Mouse (Mus musculus) hindbrain, embryonic 13.5 days (tissue): Measurements from ENCODE around the gene 1600014C10Rik. TPM values are rescaled to one million over a fixed set of nuclear protein-coding genes. Genes with fewer than 3 reads are reported as not detected.

ENCODE experiments used
- ATAC-seq: fragments of 200-750 bp; cut with Nextera tagmentation; 2 replicates; pipeline ENCODE4 v1.8.0; 2017; ENCODE audit warnings: moderate TSS enrichment; ENCODE audit not compliant: low FRiP score
- H3K27ac ChIP-seq: fragments of 300-500 bp; sonication (generic); 2 replicates; pipeline ENCODE4 v1.5.1; 2015; ENCODE audit warnings: inconsistent platforms, mild to moderate bottlenecking, moderate library complexity
- H3K27me3 ChIP-seq: fragments of 300-500 bp; sonication (generic); 2 replicates; pipeline ENCODE4 v1.6.1; 2015; ENCODE audit warnings: mild to moderate bottlenecking, inconsistent platforms
- H3K36me3 ChIP-seq: fragments of 300-500 bp; sonication (generic); 2 replicates; pipeline ENCODE4 v1.6.1; 2015; ENCODE audit warnings: mild to moderate bottlenecking, inconsistent platforms
- H3K4me1 ChIP-seq: fragments of 300-500 bp; sonication (generic); replicated peaks from 2 replicates; pipeline ENCODE4 v1.6.1; 2015; ENCODE audit warnings: inconsistent platforms
- H3K4me2 ChIP-seq: fragments of 300-500 bp; sonication (generic); 2 replicates; pipeline ENCODE4 v1.6.1; 2015; ENCODE audit warnings: inconsistent platforms, mild to moderate bottlenecking, moderate library complexity
- H3K4me3 ChIP-seq: fragments of 300-500 bp; sonication (generic); 2 replicates; pipeline ENCODE4 v1.5.1; 2015; ENCODE audit warnings: mild to moderate bottlenecking, inconsistent platforms
- H3K9ac ChIP-seq: fragments of 300-500 bp; sonication (generic); 2 replicates; pipeline ENCODE4 v1.6.1; 2015; ENCODE audit warnings: mild to moderate bottlenecking, inconsistent platforms
- H3K9me3 ChIP-seq: fragments of 300-500 bp; sonication (generic); 2 replicates; pipeline ENCODE4 v1.6.1; 2016; ENCODE audit warnings: inconsistent platforms
- WGBS: fragments of 180-500 bp; shearing (Covaris S2); methylation state at CpG from one replicate; pipeline ENCODE4 v1.1.7; 2015; 5-methylcytosine and 5-hydroxymethylcytosine counted together
- polyA plus RNA-seq: library from polyadenylated mRNA; unstranded; fragments of >200 nt; fragmentation: Nextera tagmentation; extraction: Ambion mirVana; gene quantifications from 2 replicates; pipeline ENCODE4 v1.2.1, GENCODE M21; 2015

The 1600014C10Rik gene
- polyA plus RNA-seq, 1 experiment from 2014 or later: 26.1 TPM

DNA sequence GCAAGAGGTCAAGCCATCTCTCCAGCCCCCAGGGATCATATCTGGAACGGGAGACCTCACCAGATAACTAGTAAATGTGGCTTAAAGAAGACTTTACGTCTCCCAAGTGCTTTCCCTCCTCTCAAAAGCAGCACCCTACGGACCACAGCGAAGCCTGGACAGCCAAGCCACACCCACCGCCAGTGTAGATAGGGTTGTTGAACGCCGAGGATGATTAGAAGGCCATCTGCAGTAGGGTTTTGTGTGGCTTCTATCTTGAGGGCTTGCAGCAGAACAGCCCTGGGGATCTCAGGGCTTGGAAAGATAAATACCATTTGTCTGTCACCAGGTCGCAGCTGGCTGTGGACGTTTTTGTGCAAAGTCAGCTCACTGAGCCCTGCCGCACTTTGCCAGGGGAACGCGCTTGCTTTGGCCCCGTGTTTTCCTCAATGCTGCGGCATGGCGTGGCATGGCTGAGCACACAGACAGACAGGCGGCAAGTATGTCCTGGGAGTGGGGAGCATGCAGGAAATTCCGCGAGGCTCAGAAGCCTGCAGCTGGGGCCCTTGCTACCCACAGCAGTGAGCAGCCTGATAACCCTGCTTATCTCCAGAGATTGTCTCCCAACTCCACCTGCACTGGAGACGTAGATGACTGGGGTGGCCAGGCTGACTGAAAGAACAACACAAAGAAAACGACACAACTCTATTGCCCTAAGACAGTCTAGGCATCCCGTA lies 15.9 kb upstream of the 1600014C10Rik start:
- Histone ChIP-seq H3K36me3 (no peaks in the 10 kb centered on the region), H3K9ac (no peak overlapping the region; the same call in 1 of the 2 replicates), H3K4me3 (no peak overlapping the region), H3K4me2 (peak overlapping the region; percentile 34), H3K27me3 (no peaks in the 10 kb centered on the region), H3K9me3 (no peaks in the 10 kb centered on the region), H3K4me1 (peaks cover 6% of the 10 kb centered on the region), H3K27ac (no peak overlapping the region)
- 62% methylated on average over 21 of the region's 21 CpGs for WGBS
- ATAC-seq: 0 out of 2 replicates have a peak, but pooled peaks have one; percentile 25

DNA sequence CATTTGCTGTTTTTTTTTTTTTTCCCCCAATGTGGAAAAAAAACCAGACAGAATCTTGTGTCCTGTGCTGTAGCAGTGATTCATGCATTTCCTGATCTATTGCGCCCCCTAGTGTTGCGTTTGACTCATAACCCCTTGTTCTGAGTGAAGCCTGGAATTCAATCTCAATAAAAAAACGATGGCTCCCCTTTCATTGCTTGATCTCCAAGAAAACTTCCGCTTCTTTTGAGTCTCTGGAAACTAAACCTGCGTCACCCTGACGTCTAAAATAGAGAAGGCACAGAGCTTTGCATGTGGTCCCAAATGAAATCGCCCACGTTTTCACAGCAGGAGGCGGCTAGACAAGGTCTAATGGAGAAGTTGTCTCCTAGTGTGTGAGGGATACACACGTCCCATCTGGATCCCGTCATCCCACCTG lies 15.3 kb upstream of the 1600014C10Rik start:
- no peak overlapping the region for H3K27ac ChIP-seq

DNA sequence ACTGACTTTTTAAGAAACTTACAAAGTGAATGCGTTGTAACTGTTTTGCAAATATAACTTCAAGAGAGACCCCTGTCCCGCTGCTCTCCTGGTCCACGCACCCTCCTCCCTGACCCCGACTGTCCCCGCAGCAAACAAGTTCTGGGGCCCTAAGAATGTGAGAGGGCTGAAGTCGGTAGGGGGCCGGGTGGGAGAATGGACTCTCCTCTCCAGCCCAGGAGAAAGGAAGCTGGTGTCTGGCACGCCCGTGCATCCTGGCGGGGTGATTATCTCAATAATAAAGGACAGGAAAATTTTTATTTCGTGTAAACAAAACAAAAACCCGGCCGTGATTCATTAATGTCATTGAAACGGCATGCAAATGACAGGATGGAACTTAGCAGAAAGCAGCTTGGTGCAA lies 9.1 kb upstream of the 1600014C10Rik start:
- H3K36me3 ChIP-seq: no peaks in the 10 kb centered on the region
- no peaks in the 10 kb centered on the region for H3K9me3 ChIP-seq
- WGBS: 7% methylated on average over 14 of the region's 14 CpGs
- peak overlapping the region; percentile 56 for H3K4me2 ChIP-seq
- peaks cover 16% of the 10 kb centered on the region for H3K4me1 ChIP-seq
- no peaks in the 10 kb centered on the region for H3K27me3 ChIP-seq
- peak overlapping the region; percentile 77 for H3K9ac ChIP-seq
- peak overlapping the region; percentile 72; the same call in 1 of the 2 replicates for H3K27ac ChIP-seq
- peak overlapping the region; percentile 25 for H3K4me3 ChIP-seq
- peak; percentile 40; the same call in 1 of the 2 replicates for ATAC-seq

More for the DNA sequence above, 15.3 kb upstream of the 1600014C10Rik start:
- Histone ChIP-seq H3K9me3 (no peaks in the 10 kb centered on the region), H3K9ac (no peak overlapping the region), H3K4me1 (peaks cover 6% of the 10 kb centered on the region), H3K36me3 (no peaks in the 10 kb centered on the region), H3K27me3 (no peaks in the 10 kb centered on the region), H3K4me3 (no peak overlapping the region), H3K4me2 (no peak overlapping the region; the same call in 1 of the 2 replicates)
- ATAC-seq: no peak
- 21% methylated on average over 11 of the region's 11 CpGs for WGBS

DNA sequence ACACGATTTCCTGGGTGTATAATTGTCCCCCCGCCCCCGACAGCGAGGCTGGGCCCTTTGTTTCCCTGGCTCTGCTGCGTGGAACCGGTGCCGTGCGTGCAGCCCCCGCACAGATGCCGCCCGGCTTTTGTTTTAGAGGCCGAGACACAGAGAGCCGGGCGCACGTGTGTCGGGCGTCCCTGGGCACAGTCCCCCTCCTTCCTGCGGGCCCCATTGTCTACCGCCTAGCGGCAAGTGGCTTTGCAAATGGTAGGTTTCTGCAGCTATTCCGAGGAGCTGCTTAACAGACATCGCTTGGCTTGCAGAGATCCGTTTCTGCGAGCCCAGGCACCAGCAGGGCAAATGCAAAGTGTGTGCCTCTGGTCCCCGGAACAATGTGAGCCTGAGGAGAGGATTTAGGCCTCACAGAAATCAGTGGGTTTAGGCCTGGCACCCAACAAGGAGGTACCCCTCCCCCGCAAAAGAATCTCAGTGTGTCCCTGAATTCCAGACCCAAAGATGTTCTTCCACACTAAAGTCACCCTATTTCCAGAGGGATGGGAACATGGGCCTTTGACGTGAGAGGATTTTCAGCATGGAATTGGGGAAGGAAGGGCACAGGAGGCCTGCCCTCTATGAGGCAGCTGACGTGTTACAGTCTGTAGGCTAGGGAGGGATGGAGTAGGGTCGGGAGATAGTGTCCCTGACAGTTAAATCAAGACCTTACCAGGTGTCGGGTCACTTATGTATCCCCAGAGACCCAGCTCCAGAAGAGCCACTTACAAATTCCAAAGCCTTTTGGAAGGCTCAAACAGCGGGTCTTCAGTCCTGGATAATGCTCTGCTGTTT lies 8.5 kb upstream of the 1600014C10Rik start:
- H3K4me1 ChIP-seq: peaks cover 16% of the 10 kb centered on the region
- H3K4me3 ChIP-seq: peak overlapping the region; percentile 25
- H3K9me3 ChIP-seq: no peaks in the 10 kb centered on the region
- H3K9ac ChIP-seq: peak overlapping the region; percentile 77
- peak overlapping the region; percentile 56 for H3K4me2 ChIP-seq
- ATAC-seq: peak; percentile 72
- no peaks in the 10 kb centered on the region for H3K27me3 ChIP-seq
- H3K27ac ChIP-seq: peak overlapping the region; percentile 72
- WGBS: 8% methylated on average over 31 of the region's 31 CpGs
- no peaks in the 10 kb centered on the region for H3K36me3 ChIP-seq

DNA sequence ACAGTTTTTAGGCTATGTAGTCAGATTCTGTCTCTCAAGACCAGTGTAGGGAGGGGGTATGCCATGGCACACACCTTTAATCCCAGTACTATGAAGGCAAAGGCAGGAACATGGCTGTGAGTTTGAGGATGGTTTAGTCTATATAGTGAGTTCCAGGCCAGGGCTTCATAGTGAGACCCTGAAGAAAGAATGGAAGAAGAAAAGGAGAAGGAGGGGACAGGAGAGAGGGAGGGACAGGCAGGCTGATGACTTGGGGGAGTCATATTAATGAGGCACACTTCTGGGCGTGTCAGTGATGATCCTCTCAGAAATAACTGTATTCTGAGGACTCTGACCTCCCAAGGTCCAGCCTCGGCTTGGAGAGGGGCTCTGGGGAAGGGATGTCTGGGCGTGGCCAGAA lies 7.0 kb upstream of the 1600014C10Rik start:
- Histone ChIP-seq H3K4me2 (no peak overlapping the region), H3K36me3 (no peaks in the 10 kb centered on the region), H3K9ac (no peak overlapping the region), H3K4me3 (no peak overlapping the region), H3K9me3 (no peaks in the 10 kb centered on the region), H3K27me3 (no peaks in the 10 kb centered on the region), H3K27ac (no peak overlapping the region), H3K4me1 (peaks cover 16% of the 10 kb centered on the region)
- ATAC-seq: no peak
- WGBS: 77% methylated on average over 3 of the region's 3 CpGs

DNA sequence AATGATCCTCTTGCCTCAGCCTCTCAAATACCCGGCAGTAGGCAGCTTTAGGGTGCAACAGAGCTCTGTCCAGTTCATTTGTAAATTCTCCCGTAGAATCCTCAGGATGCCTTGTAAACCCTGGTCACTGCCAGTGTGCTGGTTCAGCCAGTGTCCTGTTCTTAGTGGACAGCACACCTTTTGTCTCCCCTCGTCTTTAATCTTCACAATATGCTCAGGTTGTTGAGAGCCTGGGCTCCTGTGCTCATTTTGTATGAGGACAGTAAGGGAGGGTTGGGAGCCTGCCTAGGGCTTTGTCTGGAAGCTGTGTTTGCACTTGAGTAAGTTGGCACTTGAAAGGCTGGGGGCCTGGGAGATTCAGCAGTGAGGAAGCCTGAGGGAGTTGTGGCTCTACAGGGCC lies 3.1 kb upstream of the 1600014C10Rik start:
- Histone ChIP-seq H3K4me1 (peaks cover 19% of the 10 kb centered on the region), H3K27ac (no peak overlapping the region), H3K9ac (no peak overlapping the region), H3K4me2 (no peak overlapping the region), H3K36me3 (no peaks in the 10 kb centered on the region), H3K9me3 (no peaks in the 10 kb centered on the region), H3K4me3 (no peak overlapping the region), H3K27me3 (no peaks in the 10 kb centered on the region)
- no peak for ATAC-seq
- WGBS: 79% methylated on average over 3 of the region's 3 CpGs

DNA sequence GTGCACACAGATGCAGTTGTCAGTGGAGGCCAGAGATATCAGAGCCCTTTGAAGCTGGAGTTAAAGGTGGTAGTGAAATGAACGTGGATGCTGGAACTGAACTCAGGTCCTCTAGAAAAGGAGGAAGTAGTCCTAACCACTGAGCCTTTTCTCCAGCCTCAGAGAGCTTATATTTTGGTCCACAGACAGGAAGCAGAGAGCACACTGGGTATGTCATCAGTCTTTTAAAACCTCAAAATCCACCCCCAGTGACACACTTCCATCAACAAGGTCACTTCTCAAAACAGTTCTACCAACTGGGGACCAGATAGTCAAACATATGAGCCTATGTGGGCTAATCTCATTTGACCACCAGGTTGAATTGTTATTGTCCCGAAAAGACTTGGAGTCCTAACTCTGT lies 1.7 kb upstream of the 1600014C10Rik start:
- 89% methylated on average over 2 of the region's 2 CpGs for WGBS
- ATAC-seq: no peak

DNA sequence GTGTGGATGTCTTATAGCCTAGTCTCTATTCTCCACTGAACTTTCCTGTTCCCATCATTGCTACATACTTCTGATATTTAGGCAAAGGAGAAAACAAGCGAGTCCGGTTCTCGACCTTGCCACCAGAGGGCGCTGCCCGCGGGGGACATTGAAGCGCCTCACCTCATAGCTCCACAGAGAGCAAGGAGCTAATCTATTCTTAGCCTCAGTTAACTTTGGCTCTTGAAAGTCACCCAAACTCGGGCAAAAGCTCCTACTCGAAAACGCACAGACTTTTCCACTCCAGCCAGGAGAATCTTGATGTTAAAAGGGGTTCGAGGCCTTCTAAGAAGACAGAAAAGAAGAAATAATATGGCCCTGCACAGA lies 438 bp upstream of the 1600014C10Rik start:
- Histone ChIP-seq H3K36me3 (no peaks in the 10 kb centered on the region), H3K9me3 (no peaks in the 10 kb centered on the region), H3K27ac (0 out of 2 replicates have a peak overlapping the region, but pooled peaks have one; percentile 48), H3K4me2 (peak overlapping the region; percentile 89), H3K9ac (no peak overlapping the region), H3K27me3 (no peaks in the 10 kb centered on the region), H3K4me3 (peak overlapping the region; percentile 63; the same call in 1 of the 2 replicates), H3K4me1 (peaks cover 18% of the 10 kb centered on the region)
- no peak for ATAC-seq
- WGBS: 2% methylated on average over 11 of the region's 11 CpGs

More for the DNA sequence above, 1.7 kb upstream of the 1600014C10Rik start:
- H3K36me3 ChIP-seq: no peaks in the 10 kb centered on the region
- H3K9me3 ChIP-seq: no peaks in the 10 kb centered on the region
- no peak overlapping the region for H3K4me2 ChIP-seq
- no peak overlapping the region for H3K4me3 ChIP-seq
- peaks cover 18% of the 10 kb centered on the region for H3K4me1 ChIP-seq
- no peaks in the 10 kb centered on the region for H3K27me3 ChIP-seq
- no peak overlapping the region for H3K27ac ChIP-seq
- H3K9ac ChIP-seq: no peak overlapping the region

DNA sequence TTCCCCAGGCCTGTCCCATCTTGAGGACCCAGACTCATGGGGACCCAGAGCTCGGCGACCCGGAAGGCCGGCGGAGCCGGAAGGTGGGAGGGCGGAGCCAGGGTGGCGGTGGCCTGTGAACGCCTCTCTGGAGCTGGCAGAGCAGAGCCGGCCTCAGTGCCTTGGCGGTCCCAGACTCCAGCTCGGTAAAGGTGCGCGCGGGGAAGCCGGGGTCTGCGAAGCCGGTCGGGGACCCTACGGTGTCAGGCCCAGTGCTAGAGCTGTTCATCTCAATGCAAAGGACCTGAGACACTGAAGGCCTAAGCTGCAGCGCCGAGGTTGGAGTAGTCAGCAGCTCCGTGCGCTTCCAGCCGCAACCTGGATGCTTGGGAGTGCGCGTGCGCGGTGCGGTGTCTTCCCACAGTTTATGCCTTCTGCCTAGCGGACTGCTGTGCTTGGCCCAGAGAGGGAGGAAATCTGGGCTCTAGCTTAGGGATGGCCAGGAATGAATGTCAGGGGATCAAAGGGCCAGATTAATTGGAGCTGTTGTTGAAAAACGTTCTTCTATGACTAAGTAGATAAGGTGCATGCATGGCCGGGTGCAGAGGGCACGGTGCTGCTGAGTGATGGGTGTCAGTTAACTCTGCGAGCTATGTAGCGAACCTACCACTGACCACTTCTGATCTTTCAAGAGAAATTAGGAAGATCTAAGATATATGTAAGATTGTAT lies 846 bp downstream of the 1600014C10Rik start:
- Histone ChIP-seq H3K9ac (peak overlapping the region; percentile 86), H3K36me3 (peaks cover 3% of the 10 kb centered on the region; the same call in 1 of the 2 replicates), H3K4me2 (peak overlapping the region; percentile 89), H3K9me3 (no peaks in the 10 kb centered on the region), H3K27me3 (no peaks in the 10 kb centered on the region), H3K4me1 (peaks cover 18% of the 10 kb centered on the region), H3K4me3 (peak overlapping the region; percentile 63), H3K27ac (peak overlapping the region; percentile 96)
- WGBS: 5% methylated on average over 36 of the region's 36 CpGs
- peak; percentile 93 for ATAC-seq

DNA sequence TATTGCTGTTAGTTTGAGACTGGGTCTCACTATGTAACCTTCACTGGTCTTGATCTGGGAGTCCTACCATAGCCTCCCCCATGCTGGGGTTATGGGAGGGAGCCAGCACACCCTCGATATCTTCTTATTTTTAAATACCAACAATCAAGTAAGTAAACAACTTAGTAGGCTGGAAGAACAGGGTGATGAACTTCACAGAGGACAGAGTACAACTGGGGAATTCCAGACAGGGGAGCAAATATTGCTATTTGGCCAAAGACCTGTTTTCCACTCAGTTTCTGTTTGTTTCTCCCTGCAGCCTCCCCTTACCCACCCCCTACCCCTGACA lies 1.4 kb downstream of the 1600014C10Rik start:
- no peaks in the 10 kb centered on the region for H3K27me3 ChIP-seq
- peak overlapping the region; percentile 86 for H3K9ac ChIP-seq
- WGBS: 78% methylated on average over 1 of the region's 1 CpGs
- no peak for ATAC-seq
- peaks cover 8% of the 10 kb centered on the region for H3K36me3 ChIP-seq
- peak overlapping the region; percentile 89 for H3K4me2 ChIP-seq
- no peaks in the 10 kb centered on the region for H3K9me3 ChIP-seq
- H3K4me1 ChIP-seq: peaks cover 18% of the 10 kb centered on the region
- H3K4me3 ChIP-seq: peak overlapping the region; percentile 63
- 0 out of 2 replicates have a peak overlapping the region, but pooled peaks have one; percentile 96 for H3K27ac ChIP-seq

DNA sequence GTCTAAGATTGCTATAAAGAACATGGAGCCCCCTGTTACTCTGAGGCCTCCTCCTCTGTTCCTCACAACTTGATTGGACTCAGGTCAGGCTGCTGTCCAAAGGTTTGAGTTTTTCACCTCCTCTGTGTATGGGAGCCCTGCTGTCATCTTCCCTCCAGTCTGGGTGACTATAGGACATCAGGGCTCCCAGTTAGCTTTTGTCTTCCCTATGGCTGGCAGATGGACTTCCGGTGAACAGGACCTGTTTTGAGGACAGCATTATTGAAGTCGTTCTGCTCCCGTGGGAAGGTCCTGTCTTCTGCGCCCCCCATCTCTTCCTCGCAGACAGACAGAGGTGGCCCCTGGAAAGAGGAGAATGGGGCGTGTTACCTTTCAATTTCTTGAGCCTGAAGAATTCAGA lies 1.8 kb downstream of the 1600014C10Rik start:
- 87% methylated on average over 6 of the region's 6 CpGs for WGBS
- peak overlapping the region; percentile 89; the same call in 1 of the 2 replicates for H3K4me2 ChIP-seq
- H3K9ac ChIP-seq: no peak overlapping the region
- H3K27me3 ChIP-seq: no peaks in the 10 kb centered on the region
- ATAC-seq: no peak
- no peaks in the 10 kb centered on the region for H3K9me3 ChIP-seq
- no peak overlapping the region for H3K27ac ChIP-seq
- no peak overlapping the region for H3K4me3 ChIP-seq
- H3K4me1 ChIP-seq: peaks cover 18% of the 10 kb centered on the region
- peaks cover 12% of the 10 kb centered on the region for H3K36me3 ChIP-seq

DNA sequence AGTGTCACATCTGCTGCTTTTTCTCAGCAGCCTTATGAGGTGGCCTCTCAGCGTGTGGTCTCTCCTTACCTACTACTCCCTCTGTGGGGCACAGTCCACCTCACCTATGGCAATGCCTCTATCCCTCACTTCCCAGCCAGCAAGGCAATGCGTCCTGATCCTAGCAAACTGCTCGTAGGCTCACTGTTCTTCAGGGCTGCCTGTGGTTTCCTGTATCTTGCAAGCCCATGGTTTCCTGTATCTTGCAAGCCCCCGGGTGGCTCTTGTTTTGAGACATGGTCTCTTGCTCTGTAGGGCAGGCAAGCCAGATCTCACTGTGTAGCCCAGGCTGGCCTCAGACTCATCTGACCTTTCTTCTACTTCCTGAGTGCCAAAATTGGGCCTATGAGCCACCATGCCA lies 3.8 kb downstream of the 1600014C10Rik start:
- H3K27me3 ChIP-seq: no peaks in the 10 kb centered on the region

More for the DNA sequence above, 3.8 kb downstream of the 1600014C10Rik start:
- no peak overlapping the region for H3K4me3 ChIP-seq
- H3K9ac ChIP-seq: no peak overlapping the region
- 77% methylated on average over 4 of the region's 4 CpGs for WGBS
- no peak overlapping the region for H3K27ac ChIP-seq
- peaks cover 18% of the 10 kb centered on the region for H3K4me1 ChIP-seq
- H3K9me3 ChIP-seq: no peaks in the 10 kb centered on the region
- H3K36me3 ChIP-seq: peaks cover 20% of the 10 kb centered on the region
- no peak overlapping the region for H3K4me2 ChIP-seq
- no peak for ATAC-seq
